In the genomic region with DNA sequence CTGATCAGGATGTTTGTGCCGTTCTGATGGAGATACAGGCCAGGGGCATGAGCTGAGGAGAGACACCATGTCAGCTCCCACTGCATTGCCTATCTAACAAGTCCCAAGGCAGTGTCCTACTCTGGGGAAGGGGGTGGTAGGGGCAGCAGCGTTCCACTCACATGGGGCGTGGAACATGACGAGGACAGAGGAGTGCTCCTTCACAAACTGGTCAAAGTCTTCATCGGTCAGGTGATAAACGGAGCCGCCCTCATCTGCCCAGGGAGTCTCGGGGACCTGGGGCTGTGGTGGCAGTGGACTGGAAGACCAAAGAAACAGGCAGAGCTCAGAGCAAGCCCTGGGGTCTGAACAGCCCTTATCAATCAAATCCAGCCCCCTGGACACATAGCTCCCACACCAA, we compare ENCODE assay signal across 10 mouse cellular contexts.
"Had no signal": no experiment of that assay in that cellular context is flagged by ENCODE, and none has a peak within 500 bp of the region (broad histone marks: within the 10 kb centered on the region; RNA-seq: fewer than 3 reads in every experiment).

No protein-coding gene starts in this region.

- H3K27me3 ChIP-seq: limb, embryonic 12.5 days; liver, embryonic 13.5 days; lung, embryonic 15.5 days; megakaryocyte, embryonic 14.5 days; neural tube, embryonic 13.5 days; stomach, embryonic 15.5 days had no signal

- H3K9me3 ChIP-seq: limb, embryonic 12.5 days; liver, embryonic 13.5 days; lung, embryonic 15.5 days; megakaryocyte, embryonic 14.5 days; neural tube, embryonic 13.5 days; stomach, embryonic 15.5 days had no signal

- H3K27ac ChIP-seq: limb, embryonic 12.5 days; liver, embryonic 13.5 days; lung, embryonic 15.5 days; macrophage; stomach, embryonic 15.5 days had no signal

- DNase-seq: liver, embryonic 13.5 days; liver, postnatal 0 days had no signal

- H3K36me3 ChIP-seq: lung, embryonic 15.5 days; neural tube, embryonic 13.5 days; stomach, embryonic 15.5 days had no signal

- H3K4me3 ChIP-seq: limb, embryonic 12.5 days; liver, embryonic 13.5 days; lung, embryonic 15.5 days; megakaryocyte, embryonic 14.5 days; neural tube, embryonic 13.5 days; stomach, embryonic 15.5 days had no signal

- ATAC-seq: liver, postnatal 0 days had no signal

- H3K9ac ChIP-seq: limb, embryonic 12.5 days; liver, embryonic 13.5 days; liver, postnatal 0 days; lung, embryonic 15.5 days; neural tube, embryonic 13.5 days; stomach, embryonic 15.5 days had no signal

- H3K4me2 ChIP-seq: hindbrain, embryonic 14.5 days; limb, embryonic 12.5 days; liver, embryonic 13.5 days; lung, embryonic 15.5 days; midbrain, embryonic 11.5 days; neural tube, embryonic 13.5 days; stomach, embryonic 15.5 days had no signal

- H3K4me1 ChIP-seq: liver, embryonic 13.5 days; lung, embryonic 15.5 days; megakaryocyte, embryonic 14.5 days; stomach, embryonic 15.5 days had no signal
